Mouse (Mus musculus) lung, postnatal 0 days (tissue): ENCODE measurements around the gene Map3k1. TPM values are rescaled to one million over a fixed set of nuclear protein-coding genes. Genes with fewer than 3 reads are reported as not detected.

Experiments used
- ATAC-seq: fragments of 200-750 bp; cut with Nextera tagmentation; 2 replicates; pipeline ENCODE4 v1.8.0; 2017; ENCODE audit warnings: moderate library complexity
- DNase-seq: peaks from one replicate; pipeline ENCODE4 v3.0.0-alpha.2; 2016; ENCODE audit warnings: low spot score
- H3K27ac ChIP-seq: fragments of 300-500 bp; sonication (generic); 2 replicates; pipeline ENCODE4 v1.5.1; 2014; ENCODE audit warnings: antibody characterized with exemption, mild to moderate bottlenecking, low read length, mixed read lengths
- H3K27me3 ChIP-seq: fragments of 300-500 bp; sonication (generic); replicated peaks from 2 replicates; pipeline ENCODE4 v1.6.1; 2014; ENCODE audit warnings: low read length, mixed read lengths; ENCODE audit not compliant: insufficient read depth
- H3K36me3 ChIP-seq: fragments of 300-500 bp; sonication (generic); 2 replicates; pipeline ENCODE4 v1.6.1; 2014; ENCODE audit warnings: low read length, mixed read lengths; ENCODE audit not compliant: insufficient read depth
- H3K4me1 ChIP-seq: fragments of 300-500 bp; sonication (generic); 2 replicates; pipeline ENCODE4 v1.6.1; 2014; ENCODE audit warnings: antibody characterized with exemption, low read depth, low read length, mixed read lengths; ENCODE audit not compliant: insufficient read depth
- H3K4me2 ChIP-seq: fragments of 300-500 bp; sonication (generic); replicated peaks from 2 replicates; pipeline ENCODE4 v1.6.1; 2014; ENCODE audit warnings: low read depth, mild to moderate bottlenecking, low read length, moderate library complexity, mixed read lengths
- H3K4me3 ChIP-seq: fragments of 300-500 bp; sonication (generic); 2 replicates; pipeline ENCODE4 v1.5.1; 2014; ENCODE audit warnings: low read depth, low read length
- H3K9ac ChIP-seq: fragments of 300-500 bp; sonication (generic); replicated peaks from 2 replicates; pipeline ENCODE4 v1.6.1; 2014; ENCODE audit warnings: low read depth, mild to moderate bottlenecking
- H3K9me3 ChIP-seq: fragments of 300-500 bp; sonication (generic); 2 replicates; pipeline ENCODE4 v1.6.1; 2016; ENCODE audit warnings: low read length, mixed read lengths
- CTCF ChIP-seq: IDR thresholded peaks from 2 replicates; pipeline ENCODE4 v1.5.1; 2016; ENCODE audit warnings: antibody characterized with exemption, mild to moderate bottlenecking
- EP300 ChIP-seq: IDR thresholded peaks from 2 replicates; pipeline ENCODE4 v1.6.1; 2016; ENCODE audit warnings: antibody characterized with exemption, mild to moderate bottlenecking, control low read depth
- WGBS: fragments of 180-500 bp; shearing (Covaris S2); extraction: QIAGEN DNeasy Blood & Tissue Kit; methylation state at CpG from one replicate; pipeline ENCODE4 v1.1.7; 2014; 5-methylcytosine and 5-hydroxymethylcytosine counted together
- polyA plus RNA-seq: library from polyadenylated mRNA; unstranded; fragments of >200 nt; fragmentation: Nextera tagmentation; extraction: Ambion mirVana; gene quantifications from 2 replicates; pipeline ENCODE4 v1.2.1, GENCODE M21; 2015

The Map3k1 gene
- polyA plus RNA-seq, 1 experiment from 2014 or later, result 16.6 TPM

DNA sequence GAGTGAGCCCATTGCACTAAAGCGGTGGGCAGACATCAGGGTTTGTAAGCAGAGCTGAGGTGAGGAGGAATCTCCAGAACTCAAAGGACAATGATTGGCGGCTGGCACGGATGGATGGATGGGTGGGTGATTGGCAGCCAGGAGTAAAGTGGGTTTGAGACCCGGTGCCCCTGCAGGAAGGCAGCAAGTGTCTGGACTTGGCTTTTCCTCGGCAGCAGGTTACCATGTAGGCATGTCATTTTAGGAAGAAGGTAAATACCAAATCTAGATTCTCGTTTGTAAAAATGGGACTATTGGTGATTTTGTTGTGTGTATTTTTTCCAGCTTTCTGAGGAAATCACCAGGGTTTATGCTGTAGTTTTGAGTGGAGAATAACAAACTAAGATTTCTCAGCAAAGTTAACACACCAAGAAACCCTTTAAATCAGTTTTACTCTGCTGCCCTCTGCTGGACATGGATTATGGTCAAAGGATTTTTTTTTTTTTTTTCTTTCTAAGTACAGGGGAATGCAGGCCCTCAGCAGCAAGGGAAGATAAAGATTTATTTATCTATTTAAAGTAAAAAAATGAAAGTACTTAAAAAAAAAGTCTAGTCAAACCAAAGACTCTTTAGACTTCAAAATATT is 66.7 kb downstream of the Map3k1 start:
- WGBS, result 54% methylated on average over 6 of the region's 6 CpGs
- peak; percentile 78 for DNase-seq
- H3K9me3 ChIP-seq, result no peaks in the 10 kb centered on the region

DNA sequence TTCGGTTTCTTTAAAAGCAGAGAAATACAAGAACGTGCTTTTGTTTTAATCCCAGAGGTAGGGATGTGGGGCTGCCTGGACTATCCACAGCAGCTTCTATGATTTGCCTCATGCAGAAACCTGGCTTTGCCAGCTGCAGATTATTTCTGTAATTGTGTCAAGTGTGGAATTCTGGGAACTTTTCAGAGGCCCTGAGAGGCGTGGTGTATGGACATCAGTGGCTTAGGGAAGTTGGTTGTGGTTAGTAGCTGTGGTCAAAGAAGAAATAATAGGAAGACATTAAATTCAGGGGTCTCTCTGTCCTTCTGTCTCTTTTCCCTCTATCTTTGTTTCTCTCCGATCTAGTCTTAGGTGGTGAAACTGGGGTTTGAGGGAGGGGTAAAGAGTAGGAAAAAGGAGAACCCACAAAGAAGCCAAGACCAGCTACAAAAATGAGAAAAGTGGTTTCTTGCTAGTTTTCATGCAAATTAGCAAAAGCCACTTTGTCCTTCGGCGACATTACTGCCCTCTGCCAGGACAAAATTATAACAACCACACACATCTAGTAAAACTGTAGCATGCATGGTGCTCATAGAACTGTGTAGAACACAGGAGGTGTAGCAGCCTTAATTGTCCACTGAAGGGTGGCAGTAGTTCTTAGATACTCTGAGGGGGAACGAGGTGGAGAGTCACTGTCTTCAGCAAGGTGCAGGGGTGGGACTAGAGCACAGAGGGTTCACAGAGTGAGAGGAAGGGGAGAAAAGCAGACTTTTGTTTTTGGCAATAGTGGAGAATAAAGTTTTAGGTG is 67.4 kb downstream of the Map3k1 start:
- no peaks in the 10 kb centered on the region for H3K36me3 ChIP-seq
- no peak overlapping the region for H3K9ac ChIP-seq
- TF ChIP-seq CTCF (no peak), EP300 (no peak)
- no peak for ATAC-seq
- H3K9me3 ChIP-seq, result no peaks in the 10 kb centered on the region
- DNase-seq, result no peak
- H3K27ac ChIP-seq, result no peak overlapping the region
- WGBS, result 72% methylated on average over 7 of the region's 7 CpGs
- no peaks in the 10 kb centered on the region for H3K4me1 ChIP-seq
- H3K4me3 ChIP-seq, result no peak overlapping the region
- H3K27me3 ChIP-seq, result no peaks in the 10 kb centered on the region
- H3K4me2 ChIP-seq, result no peak overlapping the region

More for the DNA sequence above, 66.7 kb downstream of the Map3k1 start:
- TF ChIP-seq EP300 (no peak), CTCF (peak; percentile 81)
- H3K4me2 ChIP-seq, result no peak overlapping the region
- H3K27me3 ChIP-seq, result no peaks in the 10 kb centered on the region
- no peak overlapping the region for H3K9ac ChIP-seq
- no peak overlapping the region for H3K27ac ChIP-seq
- H3K36me3 ChIP-seq, result no peaks in the 10 kb centered on the region
- H3K4me3 ChIP-seq, result no peak overlapping the region
- ATAC-seq, result no peak
- H3K4me1 ChIP-seq, result no peaks in the 10 kb centered on the region

DNA sequence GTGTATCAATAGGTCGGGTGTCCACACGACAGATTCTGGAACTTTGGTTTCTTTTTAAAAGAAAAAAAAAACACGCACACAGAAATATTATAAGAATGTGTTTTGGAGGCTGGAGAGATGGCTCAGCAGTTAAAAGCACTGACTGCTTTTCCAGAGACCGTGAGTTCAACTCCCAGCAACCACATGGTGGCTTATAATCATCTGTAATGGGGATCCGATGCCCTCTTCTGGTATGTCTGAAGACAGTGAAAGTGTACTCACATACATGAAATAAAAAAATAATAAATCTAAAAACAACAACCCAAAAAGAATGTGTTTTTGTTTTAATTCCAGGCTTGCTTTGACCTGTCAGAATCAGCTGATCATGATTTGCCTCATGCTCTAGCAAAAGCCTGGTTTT is 81.9 kb downstream of the Map3k1 start:
- 94% methylated on average over 5 of the region's 5 CpGs for WGBS
- no peak overlapping the region for H3K9ac ChIP-seq
- ATAC-seq, result no peak
- no peak overlapping the region for H3K4me2 ChIP-seq
- TF ChIP-seq EP300 (no peak), CTCF (no peak)
- no peak overlapping the region for H3K27ac ChIP-seq
- DNase-seq, result no peak
- no peaks in the 10 kb centered on the region; the same call in 1 of the 2 replicates for H3K4me1 ChIP-seq
- H3K9me3 ChIP-seq, result peaks cover 4% of the 10 kb centered on the region; the same call in 1 of the 2 replicates
- no peak overlapping the region for H3K4me3 ChIP-seq
- no peaks in the 10 kb centered on the region for H3K27me3 ChIP-seq
- H3K36me3 ChIP-seq, result no peaks in the 10 kb centered on the region

DNA sequence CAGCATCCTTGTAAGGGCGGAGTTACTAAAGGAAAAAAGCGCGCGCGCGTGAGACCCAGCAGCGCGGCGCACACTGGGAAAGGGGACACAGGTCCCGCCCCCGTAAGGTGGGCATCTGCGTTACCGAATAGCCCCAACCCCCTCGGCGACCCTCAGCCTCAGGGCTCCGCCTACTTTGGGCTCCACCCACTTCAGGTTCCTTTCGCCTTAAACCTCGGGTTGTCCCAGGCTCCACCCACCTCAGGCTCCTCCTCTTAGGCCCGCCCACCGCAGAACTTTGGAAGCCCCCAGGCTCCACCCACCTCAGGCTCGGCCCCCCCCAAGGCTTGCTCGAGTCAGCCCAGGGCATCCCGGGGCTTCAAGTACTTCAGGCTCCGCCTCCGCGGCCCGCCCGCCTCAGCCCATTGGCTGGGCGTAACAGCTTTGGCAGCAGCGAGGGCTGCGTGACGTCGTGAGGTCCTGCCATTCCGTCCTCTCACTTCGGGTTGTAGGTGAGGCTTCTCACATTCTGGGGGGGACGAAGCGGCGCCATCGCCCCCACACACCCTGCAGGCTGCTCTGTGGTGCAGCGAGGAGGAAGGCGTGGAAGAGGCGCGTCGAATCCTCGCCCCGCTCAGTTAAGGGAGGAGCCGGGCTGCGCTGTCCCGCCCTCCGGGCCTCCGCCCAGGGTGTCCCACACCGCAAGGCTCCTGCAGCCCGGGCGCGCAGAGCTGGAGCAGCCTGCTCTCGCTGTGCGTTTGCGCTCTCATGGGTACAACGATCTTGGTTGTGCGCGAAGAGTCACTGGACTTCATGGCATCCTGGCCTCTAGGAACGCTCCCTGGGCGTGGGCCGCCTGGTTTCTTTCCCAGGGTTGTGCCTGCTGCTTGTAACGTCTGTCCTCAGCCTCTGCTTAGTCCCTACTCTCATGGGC is 83.4 kb downstream of the Map3k1 start:
- 0 out of 2 replicates have a peak, but pooled peaks have one; percentile 13 for TF ChIP-seq CTCF
- TF ChIP-seq EP300, result no peak
- H3K4me2 ChIP-seq, result peak overlapping the region; percentile 80
- DNase-seq (peak; percentile 98), ATAC-seq (peak; percentile 98)
- no peaks in the 10 kb centered on the region for H3K36me3 ChIP-seq
- no peaks in the 10 kb centered on the region; the same call in 1 of the 2 replicates for H3K4me1 ChIP-seq
- under 1% methylated on average over 53 of the region's 65 CpGs for WGBS
- peak overlapping the region; percentile 85 for H3K27ac ChIP-seq
- H3K9me3 ChIP-seq, result peaks cover 4% of the 10 kb centered on the region; the same call in 1 of the 2 replicates
- H3K27me3 ChIP-seq, result no peaks in the 10 kb centered on the region
- peak overlapping the region; percentile 62 for H3K4me3 ChIP-seq
- H3K9ac ChIP-seq, result peak overlapping the region; percentile 48

DNA sequence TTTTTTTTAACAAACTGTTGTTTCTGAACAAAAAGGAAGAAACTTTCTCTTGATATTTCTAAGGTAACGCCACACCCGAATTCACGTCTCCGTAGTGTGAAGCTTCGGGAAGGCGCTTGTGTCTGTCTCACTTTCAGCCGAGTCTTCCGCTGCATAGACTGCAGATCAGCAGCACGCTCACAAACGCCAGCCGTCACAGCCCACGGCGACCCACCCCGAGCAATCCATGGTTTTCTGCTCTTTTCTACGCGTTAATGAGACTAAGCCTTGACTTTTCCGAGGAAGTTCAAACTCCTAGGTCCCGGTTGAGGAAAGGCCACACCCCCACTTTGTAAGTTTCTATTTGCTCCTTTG is 84.0 kb downstream of the Map3k1 start:
- DNase-seq (no peak), ATAC-seq (no peak)
- Histone ChIP-seq H3K9me3 (peaks cover 4% of the 10 kb centered on the region; the same call in 1 of the 2 replicates), H3K9ac (no peak overlapping the region), H3K4me1 (no peaks in the 10 kb centered on the region; the same call in 1 of the 2 replicates), H3K36me3 (no peaks in the 10 kb centered on the region), H3K4me2 (peak overlapping the region; percentile 80), H3K27ac (peak overlapping the region; percentile 11; the same call in 1 of the 2 replicates), H3K27me3 (no peaks in the 10 kb centered on the region), H3K4me3 (peak overlapping the region; percentile 62)
- WGBS, result under 1% methylated on average over 18 of the region's 18 CpGs
- TF ChIP-seq CTCF (no peak), EP300 (no peak)
